Mouse (Mus musculus): ENCODE results near the gene Ptcd1. TPM values are rescaled to one million over a fixed set of nuclear protein-coding genes. Genes with fewer than 3 reads are reported as not detected.

Gene Ptcd1
- polyA plus RNA-seq, 1 experiment from 2014 or later = 13.2 TPM

GRCm38 (mm10) chr5:145203936-145204691 is 37.2 kb upstream of the Ptcd1 start, which contains the start of gene Zkscan5:
Gene Zkscan5, plus strand, starts transcription at chr5:145204562.
- Histone ChIP-seq H3K36me3 (ENCODE audit: control insufficient read depth, insufficient read depth, low read length) (peaks cover 18% of the 10 kb centered on the region; the same call in 1 of the 2 replicates), H3K27me3 (replicated peaks; ENCODE audit: control insufficient read depth, insufficient read depth, low read length) (no peaks in the 10 kb centered on the region), H3K9ac (ENCODE audit: low read depth, low read length) (peak within 1 kb of the TSS; percentile 66), H3K4me1 (ENCODE audit: control insufficient read depth, insufficient read depth, low read length) (peaks cover 17% of the 10 kb centered on the region), H3K9me3 (ENCODE audit: control insufficient read depth, low read length) (no peaks in the 10 kb centered on the region), H3K4me2 (ENCODE audit: low read depth, low read length) (peak within 1 kb of the TSS; percentile 64), H3K27ac (replicated peaks; ENCODE audit: low read depth, low read length) (peak within 1 kb of the TSS; percentile 92), H3K4me3 (ENCODE audit: low read depth, low read length) (peak within 1 kb of the TSS; percentile 57)
- DNase-seq (ENCODE audit: low spot score) = peak; percentile 99
- WGBS = under 1% methylated on average over 22 of the region's 22 CpGs
- ATAC-seq (ENCODE audit: low read depth) = peak; percentile 97

DNA sequence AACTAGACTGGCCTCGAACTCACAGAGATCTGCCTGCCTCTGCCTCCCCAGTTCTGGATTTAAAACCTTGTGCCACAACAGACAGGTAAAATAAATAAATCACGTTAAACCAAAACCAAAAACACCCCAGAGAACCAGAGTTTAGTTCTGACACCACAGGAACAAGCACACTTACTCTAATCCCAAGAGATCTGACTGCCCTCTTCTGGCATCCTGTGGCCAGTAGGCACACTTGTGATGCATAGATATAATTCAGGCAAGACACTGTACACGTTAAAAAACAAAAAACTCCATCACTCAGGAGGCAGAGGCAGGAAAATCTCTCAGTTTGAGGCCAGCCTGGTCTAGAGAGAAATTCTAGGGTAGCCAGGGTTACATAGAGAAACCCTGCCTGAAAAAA is 35.5 kb upstream of the Ptcd1 start:
- H3K9ac ChIP-seq (ENCODE audit: low read depth, low read length) = no peak overlapping the region
- H3K27me3 ChIP-seq (replicated peaks; ENCODE audit: control insufficient read depth, insufficient read depth, low read length) = no peaks in the 10 kb centered on the region
- peaks cover 13% of the 10 kb centered on the region; the same call in 1 of the 2 replicates for H3K36me3 ChIP-seq (ENCODE audit: control insufficient read depth, insufficient read depth, low read length)
- H3K27ac ChIP-seq (replicated peaks; ENCODE audit: low read depth, low read length) = no peak overlapping the region
- no peak overlapping the region for H3K4me3 ChIP-seq (ENCODE audit: low read depth, low read length)
- no peak for ATAC-seq (ENCODE audit: low read depth)
- H3K9me3 ChIP-seq (ENCODE audit: control insufficient read depth, low read length) = no peaks in the 10 kb centered on the region
- H3K4me1 ChIP-seq (ENCODE audit: control insufficient read depth, insufficient read depth, low read length) = peaks cover 17% of the 10 kb centered on the region
- WGBS = 53% methylated on average over 3 of the region's 3 CpGs
- DNase-seq (ENCODE audit: low spot score) = no peak
- H3K4me2 ChIP-seq (ENCODE audit: low read depth, low read length) = no peak overlapping the region

- H3K4me3 ChIP-seq (ENCODE audit: low read depth, low read length) = peak within 1 kb of the TSS; percentile 84
- ATAC-seq (ENCODE audit: low read depth) (no peak), DNase-seq (ENCODE audit: low spot score) (peak; percentile 97)
- H3K27ac ChIP-seq (replicated peaks; ENCODE audit: low read depth, low read length) = peak within 1 kb of the TSS; percentile 70
- peaks cover 11% of the 10 kb centered on the region for H3K36me3 ChIP-seq (ENCODE audit: control insufficient read depth, insufficient read depth, low read length)
- under 1% methylated on average over 35 of the region's 37 CpGs for WGBS
- H3K4me2 ChIP-seq (ENCODE audit: low read depth, low read length) = peak within 1 kb of the TSS; percentile 96
- no peaks in the 10 kb centered on the region for H3K27me3 ChIP-seq (replicated peaks; ENCODE audit: control insufficient read depth, insufficient read depth, low read length)
- peak within 1 kb of the TSS; percentile 88 for H3K9ac ChIP-seq (ENCODE audit: low read depth, low read length)
- no peaks in the 10 kb centered on the region for H3K9me3 ChIP-seq (ENCODE audit: control insufficient read depth, low read length)
- H3K4me1 ChIP-seq (ENCODE audit: control insufficient read depth, insufficient read depth, low read length) = peaks cover 17% of the 10 kb centered on the region
These were observed 34.5 kb upstream of the Ptcd1 start, which contains the start of gene Zkscan14 for GRCm38 (mm10) chr5:145201321-145201991. Gene Zkscan14, minus strand, starts transcription at chr5:145201868.

- Histone ChIP-seq H3K4me2 (ENCODE audit: low read depth, low read length) (peak overlapping the region; percentile 96), H3K9ac (ENCODE audit: low read depth, low read length) (no peak overlapping the region), H3K4me3 (ENCODE audit: low read depth, low read length) (peak overlapping the region; percentile 84; the same call in 1 of the 2 replicates), H3K27ac (replicated peaks; ENCODE audit: low read depth, low read length) (no peak overlapping the region), H3K36me3 (ENCODE audit: control insufficient read depth, insufficient read depth, low read length) (peaks cover 21% of the 10 kb centered on the region), H3K4me1 (ENCODE audit: control insufficient read depth, insufficient read depth, low read length) (peaks cover 13% of the 10 kb centered on the region), H3K9me3 (ENCODE audit: control insufficient read depth, low read length) (no peaks in the 10 kb centered on the region), H3K27me3 (replicated peaks; ENCODE audit: control insufficient read depth, insufficient read depth, low read length) (no peaks in the 10 kb centered on the region)
- ATAC-seq (ENCODE audit: low read depth) (no peak), DNase-seq (ENCODE audit: low spot score) (no peak)
- 77% methylated on average over 7 of the region's 7 CpGs for WGBS
These were observed 33.5 kb upstream of the Ptcd1 start for GRCm38 (mm10) chr5:145200387-145200786.

DNA sequence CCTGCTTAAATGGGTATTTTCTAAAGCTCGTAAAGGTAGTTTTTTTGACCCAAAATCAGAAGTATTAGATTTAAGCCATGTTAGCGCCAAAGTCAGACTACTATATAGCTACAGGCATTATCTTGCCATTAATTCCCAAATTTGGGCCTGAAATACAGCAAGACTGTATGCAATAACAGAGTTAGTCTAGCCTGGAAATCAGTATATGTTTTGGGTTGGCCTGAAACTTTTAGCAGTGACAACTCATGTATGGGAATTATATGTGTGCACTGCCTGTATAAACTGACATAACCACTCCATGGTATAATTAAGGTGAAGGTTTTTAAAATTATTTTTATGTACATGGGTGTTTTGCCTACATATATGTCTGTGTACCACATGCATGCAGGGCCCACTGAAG is 25.1 kb upstream of the Ptcd1 start, which contains the start of gene Atp5j2:
Gene Atp5j2, minus strand, starts transcription at position 101 of the 400 bp plus-strand sequence.
- WGBS = 88% methylated on average over 2 of the region's 2 CpGs
- Histone ChIP-seq H3K36me3 (ENCODE audit: control insufficient read depth, insufficient read depth, low read length) (peaks cover 44% of the 10 kb centered on the region), H3K9me3 (ENCODE audit: control insufficient read depth, low read length) (no peaks in the 10 kb centered on the region)

GRCm38 (mm10) chr5:145190875-145191798 is 24.2 kb upstream of the Ptcd1 start:
- peak overlapping the region; percentile 96 for H3K9ac ChIP-seq (ENCODE audit: low read depth, low read length)
- H3K36me3 ChIP-seq (ENCODE audit: control insufficient read depth, insufficient read depth, low read length) = peaks cover 46% of the 10 kb centered on the region
- H3K4me3 ChIP-seq (ENCODE audit: low read depth, low read length) = peak overlapping the region; percentile 82
- WGBS = 1% methylated on average over 39 of the region's 41 CpGs
- H3K27me3 ChIP-seq (replicated peaks; ENCODE audit: control insufficient read depth, insufficient read depth, low read length) = no peaks in the 10 kb centered on the region
- H3K9me3 ChIP-seq (ENCODE audit: control insufficient read depth, low read length) = no peaks in the 10 kb centered on the region
- H3K4me2 ChIP-seq (ENCODE audit: low read depth, low read length) = peak overlapping the region; percentile 87
- H3K4me1 ChIP-seq (ENCODE audit: control insufficient read depth, insufficient read depth, low read length) = peaks cover 9% of the 10 kb centered on the region; the same call in 1 of the 2 replicates
- peak overlapping the region; percentile 76 for H3K27ac ChIP-seq (replicated peaks; ENCODE audit: low read depth, low read length)
- ATAC-seq (ENCODE audit: low read depth) (peak; percentile 95), DNase-seq (ENCODE audit: low spot score) (peak; percentile 95)

More for the DNA sequence above, 25.1 kb upstream of the Ptcd1 start, which contains the start of gene Atp5j2:
- H3K9ac ChIP-seq (ENCODE audit: low read depth, low read length) = peak within 1 kb of the TSS; percentile 96
- peaks cover 9% of the 10 kb centered on the region; the same call in 1 of the 2 replicates for H3K4me1 ChIP-seq (ENCODE audit: control insufficient read depth, insufficient read depth, low read length)
- ATAC-seq (ENCODE audit: low read depth) (no peak), DNase-seq (ENCODE audit: low spot score) (no peak)
- peak within 1 kb of the TSS; percentile 82 for H3K4me3 ChIP-seq (ENCODE audit: low read depth, low read length)
- peak within 1 kb of the TSS; percentile 87 for H3K4me2 ChIP-seq (ENCODE audit: low read depth, low read length)
- peak within 1 kb of the TSS; percentile 76 for H3K27ac ChIP-seq (replicated peaks; ENCODE audit: low read depth, low read length)
- H3K27me3 ChIP-seq (replicated peaks; ENCODE audit: control insufficient read depth, insufficient read depth, low read length) = no peaks in the 10 kb centered on the region

DNA sequence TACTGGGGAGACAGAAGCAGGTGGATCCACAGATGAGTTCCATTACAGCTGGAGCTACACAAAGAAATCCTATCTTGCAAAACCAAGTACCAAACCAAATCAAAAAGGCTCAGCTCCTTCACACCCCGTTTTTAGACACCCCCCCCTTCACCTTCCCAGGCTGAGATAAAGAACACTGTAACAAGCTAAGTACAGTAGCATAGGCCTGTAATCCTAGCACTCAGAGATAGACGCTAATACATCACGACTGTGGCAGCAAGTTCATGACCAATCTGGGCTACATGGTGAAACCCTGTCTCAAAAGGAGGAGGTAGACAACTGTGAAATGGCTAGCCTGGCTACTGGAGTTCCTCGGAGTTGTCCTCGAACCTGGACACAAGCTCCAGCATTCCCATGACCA is 23.5 kb upstream of the Ptcd1 start:
- Histone ChIP-seq H3K9ac (ENCODE audit: low read depth, low read length) (peak overlapping the region; percentile 96), H3K36me3 (ENCODE audit: control insufficient read depth, insufficient read depth, low read length) (peaks cover 47% of the 10 kb centered on the region), H3K4me1 (ENCODE audit: control insufficient read depth, insufficient read depth, low read length) (peaks cover 9% of the 10 kb centered on the region; the same call in 1 of the 2 replicates), H3K4me3 (ENCODE audit: low read depth, low read length) (peak overlapping the region; percentile 82), H3K27ac (replicated peaks; ENCODE audit: low read depth, low read length) (no peak overlapping the region; the same call in 1 of the 2 replicates), H3K4me2 (ENCODE audit: low read depth, low read length) (peak overlapping the region; percentile 87), H3K9me3 (ENCODE audit: control insufficient read depth, low read length) (no peaks in the 10 kb centered on the region), H3K27me3 (replicated peaks; ENCODE audit: control insufficient read depth, insufficient read depth, low read length) (no peaks in the 10 kb centered on the region)
- DNase-seq (ENCODE audit: low spot score) (no peak), ATAC-seq (ENCODE audit: low read depth) (no peak)
- 44% methylated on average over 5 of the region's 5 CpGs for WGBS

DNA sequence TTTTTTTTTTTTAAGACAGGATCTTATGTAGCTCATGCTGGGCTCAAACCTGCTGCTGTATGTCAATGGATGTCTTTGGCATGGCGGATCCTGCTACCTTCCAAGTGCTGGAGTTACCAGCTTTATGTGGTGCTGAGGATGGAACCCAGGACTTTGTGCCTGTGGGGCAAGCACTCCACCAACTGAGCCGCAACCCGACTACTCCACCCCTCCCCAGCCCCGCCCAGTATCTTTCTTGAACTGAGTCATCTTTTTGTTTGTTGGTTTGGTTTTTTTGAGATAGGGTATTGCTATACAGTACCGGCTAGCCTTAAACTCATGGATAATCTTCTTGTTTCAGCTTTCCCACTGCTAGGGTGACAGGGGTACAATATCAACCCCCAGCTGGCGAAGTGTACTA is 22.5 kb upstream of the Ptcd1 start:
- 92% methylated on average over 6 of the region's 6 CpGs for WGBS
- no peak for DNase-seq (ENCODE audit: low spot score)
- Histone ChIP-seq H3K27ac (replicated peaks; ENCODE audit: low read depth, low read length) (no peak overlapping the region), H3K9ac (ENCODE audit: low read depth, low read length) (no peak overlapping the region), H3K36me3 (ENCODE audit: control insufficient read depth, insufficient read depth, low read length) (peaks cover 47% of the 10 kb centered on the region), H3K4me3 (ENCODE audit: low read depth, low read length) (no peak overlapping the region), H3K4me1 (ENCODE audit: control insufficient read depth, insufficient read depth, low read length) (peaks cover 9% of the 10 kb centered on the region; the same call in 1 of the 2 replicates), H3K4me2 (ENCODE audit: low read depth, low read length) (peak overlapping the region; percentile 87; the same call in 1 of the 2 replicates), H3K9me3 (ENCODE audit: control insufficient read depth, low read length) (no peaks in the 10 kb centered on the region), H3K27me3 (replicated peaks; ENCODE audit: control insufficient read depth, insufficient read depth, low read length) (no peaks in the 10 kb centered on the region)
- no peak for ATAC-seq (ENCODE audit: low read depth)
